Mouse (Mus musculus) heart, embryonic 15.5 days (tissue): ENCODE measurements around the gene Fancg. TPM values are rescaled to one million over a fixed set of nuclear protein-coding genes. Genes with fewer than 3 reads are reported as not detected.
"Not testable (repeated sequence)": the region's sequence is repeated elsewhere in the genome, so short reads cannot be mapped to it uniquely, and the experiment has no call there.

ENCODE experiments used
- ATAC-seq: fragments of 200-750 bp; cut with Nextera tagmentation; replicated peaks from 2 replicates; pipeline ENCODE4 v1.8.0; 2017; ENCODE audit warnings: low read depth, moderate TSS enrichment; ENCODE audit not compliant: insufficient number of reproducible peaks, insufficient read depth, low FRiP score
- H3K27ac ChIP-seq: fragments of 300-500 bp; sonication (generic); 2 replicates; pipeline ENCODE4 v1.5.1; 2015; ENCODE audit warnings: mild to moderate bottlenecking, inconsistent platforms
- H3K27me3 ChIP-seq: fragments of 300-500 bp; sonication (generic); 2 replicates; pipeline ENCODE4 v1.6.1; 2015; ENCODE audit warnings: inconsistent platforms
- H3K36me3 ChIP-seq: fragments of 300-500 bp; sonication (generic); 2 replicates; pipeline ENCODE4 v1.6.1; 2015; ENCODE audit warnings: mild to moderate bottlenecking, inconsistent platforms
- H3K4me1 ChIP-seq: fragments of 300-500 bp; sonication (generic); replicated peaks from 2 replicates; pipeline ENCODE4 v1.6.1; 2015; ENCODE audit warnings: inconsistent platforms
- H3K4me2 ChIP-seq: fragments of 300-500 bp; sonication (generic); 2 replicates; pipeline ENCODE4 v1.6.1; 2015; ENCODE audit warnings: inconsistent platforms, mild to moderate bottlenecking, moderate library complexity
- H3K4me3 ChIP-seq: fragments of 300-500 bp; sonication (generic); 2 replicates; pipeline ENCODE4 v1.5.1; 2015; ENCODE audit warnings: mild to moderate bottlenecking, inconsistent platforms
- H3K9ac ChIP-seq: fragments of 300-500 bp; sonication (generic); 2 replicates; pipeline ENCODE4 v1.6.1; 2015; ENCODE audit warnings: mild to moderate bottlenecking, inconsistent platforms
- H3K9me3 ChIP-seq: fragments of 300-500 bp; sonication (generic); replicated peaks from 2 replicates; pipeline ENCODE4 v1.6.1; 2016; ENCODE audit warnings: inconsistent platforms
- WGBS: fragments of 180-500 bp; shearing (Covaris S2); methylation state at CpG from one replicate; pipeline ENCODE4 v1.1.7; 2015; ENCODE audit warnings: mixed read lengths; 5-methylcytosine and 5-hydroxymethylcytosine counted together
- polyA plus RNA-seq: library from polyadenylated mRNA; unstranded; fragments of >200 nt; fragmentation: Nextera tagmentation; extraction: Ambion mirVana; gene quantifications from 2 replicates; pipeline ENCODE4 v1.2.1, GENCODE M21; 2015

Gene Fancg
- polyA plus RNA-seq, 1 experiment from 2014 or later = 9.8 TPM

GRCm38 (mm10) chr4:42998022-42998421, 12.3 kb downstream of the Fancg start:
- Histone ChIP-seq H3K4me3 (peak overlapping the region; percentile 85), H3K9me3 (no peaks in the 10 kb centered on the region), H3K27ac (peak overlapping the region; percentile 99), H3K4me2 (peak overlapping the region; percentile 71), H3K36me3 (peaks cover 27% of the 10 kb centered on the region), H3K4me1 (peaks cover 20% of the 10 kb centered on the region), H3K9ac (peak overlapping the region; percentile 44; the same call in 1 of the 2 replicates), H3K27me3 (no peaks in the 10 kb centered on the region)
- WGBS = 26% methylated on average over 2 of the region's 2 CpGs
- no peak for ATAC-seq

- Histone ChIP-seq H3K27me3 (no peaks in the 10 kb centered on the region), H3K4me2 (no peak overlapping the region), H3K4me1 (no peaks in the 10 kb centered on the region), H3K4me3 (no peak overlapping the region), H3K9ac (no peak overlapping the region), H3K9me3 (no peaks in the 10 kb centered on the region), H3K36me3 (peaks cover 96% of the 10 kb centered on the region), H3K27ac (no peak overlapping the region)
- ATAC-seq = no peak
- WGBS = 63% methylated on average over 1 of the region's 1 CpGs
Measured at GRCm38 (mm10) chr4:42988296-42988695, 22.0 kb downstream of the Fancg start.

- not testable (repeated sequence) for ATAC-seq
Measured at GRCm38 (mm10) chr4:42980467-42980866, 29.8 kb downstream of the Fancg start.

GRCm38 (mm10) chr4:42978062-42978461, 32.2 kb downstream of the Fancg start:
- no peak overlapping the region for H3K4me3 ChIP-seq
- H3K36me3 ChIP-seq = peaks cover 51% of the 10 kb centered on the region
- no peak overlapping the region for H3K9ac ChIP-seq
- ATAC-seq = no peak
- 0 out of 2 replicates have a peak, but pooled peaks cover 4% of the 10 kb centered on the region for H3K4me1 ChIP-seq
- 89% methylated on average over 4 of the region's 4 CpGs for WGBS
- no peaks in the 10 kb centered on the region for H3K27me3 ChIP-seq
- no peak overlapping the region for H3K4me2 ChIP-seq
- H3K27ac ChIP-seq = no peak overlapping the region
- no peaks in the 10 kb centered on the region for H3K9me3 ChIP-seq

More at GRCm38 (mm10) chr4:42980467-42980866, 29.8 kb downstream of the Fancg start:
- H3K9ac ChIP-seq, H3K4me1 ChIP-seq, H3K27me3 ChIP-seq, H3K27ac ChIP-seq, H3K4me2 ChIP-seq, H3K9me3 ChIP-seq, H3K4me3 ChIP-seq: not testable (repeated sequence)
- H3K36me3 ChIP-seq = peaks cover 73% of the 10 kb centered on the region
- WGBS = 88% methylated on average over 8 of the region's 8 CpGs

- no peaks in the 10 kb centered on the region for H3K27me3 ChIP-seq
- ATAC-seq = no peak
- H3K9ac ChIP-seq = no peak overlapping the region
- no peak overlapping the region for H3K27ac ChIP-seq
- peaks cover 15% of the 10 kb centered on the region for H3K36me3 ChIP-seq
- WGBS = 38% methylated on average over 5 of the region's 5 CpGs
- H3K4me1 ChIP-seq = 0 out of 2 replicates have a peak, but pooled peaks cover 4% of the 10 kb centered on the region
- H3K4me2 ChIP-seq = no peak overlapping the region
- H3K9me3 ChIP-seq = no peaks in the 10 kb centered on the region
- no peak overlapping the region for H3K4me3 ChIP-seq
Measured at GRCm38 (mm10) chr4:42973868-42974267, 36.4 kb downstream of the Fancg start.

- H3K9ac ChIP-seq = no peak overlapping the region
- H3K4me3 ChIP-seq = no peak overlapping the region
- H3K27me3 ChIP-seq = no peaks in the 10 kb centered on the region
- no peak overlapping the region for H3K27ac ChIP-seq
- H3K4me1 ChIP-seq = 0 out of 2 replicates have a peak, but pooled peaks cover 4% of the 10 kb centered on the region
- H3K36me3 ChIP-seq = peaks cover 6% of the 10 kb centered on the region
- WGBS = 72% methylated on average over 4 of the region's 4 CpGs
- no peak overlapping the region for H3K4me2 ChIP-seq
- ATAC-seq = no peak
- no peaks in the 10 kb centered on the region for H3K9me3 ChIP-seq
Measured at GRCm38 (mm10) chr4:42972952-42973351, 37.4 kb downstream of the Fancg start.

- Histone ChIP-seq H3K4me1 (peaks cover 12% of the 10 kb centered on the region), H3K4me3 (no peak within 1 kb of the TSS), H3K36me3 (no peaks in the 10 kb centered on the region), H3K9me3 (no peaks in the 10 kb centered on the region), H3K27me3 (no peaks in the 10 kb centered on the region), H3K9ac (no peak within 1 kb of the TSS), H3K27ac (no peak within 1 kb of the TSS), H3K4me2 (no peak within 1 kb of the TSS)
- ATAC-seq = no peak
- 84% methylated on average over 4 of the region's 4 CpGs for WGBS
Measured at GRCm38 (mm10) chr4:42969304-42969703, 41.0 kb downstream of the Fancg start, which contains the start of gene 1700022I11Rik. Gene 1700022I11Rik (plus strand): TSS chr4:42969604.

GRCm38 (mm10) chr4:42965039-42965719, 45.1 kb downstream of the Fancg start:
- WGBS = 12% methylated on average over 12 of the region's 12 CpGs
- peak overlapping the region; percentile 17; the same call in 1 of the 2 replicates for H3K4me3 ChIP-seq
- H3K4me1 ChIP-seq = peaks cover 13% of the 10 kb centered on the region
- 0 out of 2 replicates have a peak overlapping the region, but pooled peaks have one; percentile 5 for H3K9ac ChIP-seq
- no peaks in the 10 kb centered on the region for H3K27me3 ChIP-seq
- H3K27ac ChIP-seq = no peak overlapping the region
- no peaks in the 10 kb centered on the region for H3K36me3 ChIP-seq
- H3K9me3 ChIP-seq = no peaks in the 10 kb centered on the region
- peak overlapping the region; percentile 51 for H3K4me2 ChIP-seq
- ATAC-seq = no peak

- H3K27me3 ChIP-seq = no peaks in the 10 kb centered on the region
- H3K9me3 ChIP-seq = no peaks in the 10 kb centered on the region
- no peak for ATAC-seq
- no peak overlapping the region for H3K27ac ChIP-seq
- no peak overlapping the region for H3K4me2 ChIP-seq
- H3K9ac ChIP-seq = no peak overlapping the region
- H3K4me3 ChIP-seq = no peak overlapping the region
- H3K36me3 ChIP-seq = no peaks in the 10 kb centered on the region
- WGBS = 73% methylated on average over 2 of the region's 2 CpGs
- H3K4me1 ChIP-seq = peaks cover 29% of the 10 kb centered on the region
Measured at GRCm38 (mm10) chr4:42963480-42963879, 46.8 kb downstream of the Fancg start.

GRCm38 (mm10) chr4:42961592-42961991, 48.7 kb downstream of the Fancg start:
- no peak overlapping the region for H3K27ac ChIP-seq
- no peak for ATAC-seq
- WGBS = 32% methylated on average over 4 of the region's 4 CpGs
- H3K27me3 ChIP-seq = no peaks in the 10 kb centered on the region
- no peak overlapping the region for H3K9ac ChIP-seq
- H3K9me3 ChIP-seq = no peaks in the 10 kb centered on the region
- H3K36me3 ChIP-seq = peaks cover 12% of the 10 kb centered on the region; the same call in 1 of the 2 replicates
- no peak overlapping the region for H3K4me2 ChIP-seq
- H3K4me1 ChIP-seq = peaks cover 43% of the 10 kb centered on the region
- H3K4me3 ChIP-seq = no peak overlapping the region

- ATAC-seq = no peak
- Histone ChIP-seq H3K27me3 (no peaks in the 10 kb centered on the region), H3K27ac (peak overlapping the region; percentile 87), H3K36me3 (peaks cover 17% of the 10 kb centered on the region; the same call in 1 of the 2 replicates), H3K4me3 (no peak overlapping the region), H3K4me2 (no peak overlapping the region), H3K4me1 (peaks cover 40% of the 10 kb centered on the region), H3K9ac (0 out of 2 replicates have a peak overlapping the region, but pooled peaks have one; percentile 11), H3K9me3 (no peaks in the 10 kb centered on the region)
- WGBS = 52% methylated on average over 4 of the region's 4 CpGs
Measured at GRCm38 (mm10) chr4:42959382-42959781, 50.9 kb downstream of the Fancg start.

- no peak overlapping the region for H3K4me2 ChIP-seq
- H3K27ac ChIP-seq = peak overlapping the region; percentile 87
- peaks cover 17% of the 10 kb centered on the region; the same call in 1 of the 2 replicates for H3K36me3 ChIP-seq
- H3K4me3 ChIP-seq = no peak overlapping the region
- H3K27me3 ChIP-seq = no peaks in the 10 kb centered on the region
- 22% methylated on average over 8 of the region's 8 CpGs for WGBS
- peak overlapping the region; percentile 29 for H3K9ac ChIP-seq
- no peaks in the 10 kb centered on the region for H3K9me3 ChIP-seq
- H3K4me1 ChIP-seq = peaks cover 40% of the 10 kb centered on the region
- peak; percentile 71 for ATAC-seq
Measured at GRCm38 (mm10) chr4:42958942-42959341, 51.4 kb downstream of the Fancg start.
